8 mouse cellular contexts compared by ENCODE assay signal in genomic region chr11:57518091-57518750, GRCm38 (mm10). TPM values are rescaled to one million over a fixed set of nuclear protein-coding genes. Genes with fewer than 3 reads are reported as not detected.
DNase-seq lines count a peak whose midpoint lies in the region; ATAC-seq lines count a peak whose summit lies in the region.

TSS of gene Fam114a2 (minus strand) at chr11:57518617.
TSS of gene Mfap3 (plus strand) at chr11:57518664.

- H3K4me2 ChIP-seq in hindbrain, embryonic 15.5 days, result peak within 1 kb of the TSS; percentile 60

- WGBS in hindbrain, embryonic 15.5 days, result under 1% methylated on average over 53 of the region's 59 CpGs

- no peaks in the 10 kb centered on the region for H3K36me3 ChIP-seq in hindbrain, embryonic 15.5 days

- peak; percentile 91 for DNase-seq in R1 (ENCODE audit: low read depth, low spot score)
- peak; percentile 94 to 97 for DNase-seq in cerebellum, postnatal 25 days
- DNase-seq in frontal cortex, postnatal 36 days (ENCODE audit: low spot score in 2 of 2), result peak; percentile 84 to 88
- peak; percentile 75 for DNase-seq in left cerebral cortex, adult 11 months (ENCODE audit: low spot score)
- DNase-seq in lung, postnatal 4 days, result peak; percentile 93 to 95
- DNase-seq in retina, postnatal 7 days (ENCODE audit: low read depth, low spot score), result peak; percentile 78
- DNase-seq in urinary bladder, adult 2 months (ENCODE audit: low spot score), result peak; percentile 85

- H3K4me1 ChIP-seq in hindbrain, embryonic 15.5 days (replicated peaks), result peaks cover 31% of the 10 kb centered on the region

- H3K4me3 ChIP-seq in hindbrain, embryonic 15.5 days, result peak within 1 kb of the TSS; percentile 79

- peak; percentile 95 for ATAC-seq in hindbrain, embryonic 15.5 days (ENCODE audit: low FRiP score, low read depth)

- H3K27me3 ChIP-seq in hindbrain, embryonic 15.5 days, result no peaks in the 10 kb centered on the region

- peak within 1 kb of the TSS; percentile 77 for H3K9ac ChIP-seq in hindbrain, embryonic 15.5 days

- H3K27ac ChIP-seq in hindbrain, embryonic 15.5 days (replicated peaks), result peak within 1 kb of the TSS; percentile 82

- H3K9me3 ChIP-seq in hindbrain, embryonic 15.5 days, result no peaks in the 10 kb centered on the region

RNA-seq across cellular contexts. Expression of gene Fam114a2, which starts in this region (rescaled TPM):
- polyA plus RNA-seq in hindbrain, embryonic 15.5 days (2015; fragmentation: Nextera tagmentation; extraction: Ambion mirVana), result 76.4 and 77.4 TPM in 2 replicates
- polyA plus RNA-seq in urinary bladder, adult 2 months (2012; rRNA removed), result 51.1 and 58.6 TPM in 2 replicates

RNA-seq across cellular contexts. Expression of gene Mfap3, which starts in this region (rescaled TPM):
- 56.5 and 59.5 TPM in 2 replicates for polyA plus RNA-seq in hindbrain, embryonic 15.5 days (2015; fragmentation: Nextera tagmentation; extraction: Ambion mirVana)
- 20.7 and 21.0 TPM in 2 replicates for polyA plus RNA-seq in urinary bladder, adult 2 months (2012; rRNA removed)

Comparison
In these comparisons a context has a peak if more than half of its experiments do, and no peak if none do; other contexts are left out.
1. Peak in every context shown above with its lines: DNase-seq, ATAC-seq, H3K4me3 ChIP-seq and H3K27ac ChIP-seq.